Mouse (Mus musculus): ENCODE results near the gene Rita1. TPM values are rescaled to one million over a fixed set of nuclear protein-coding genes. Genes with fewer than 3 reads are reported as not detected.
A peak's percentile ranks its signal among the peaks of the same experiment; 100 is the strongest.

Rita1 gene
- polyA plus RNA-seq, 1 experiment from 2014 or later, result 8.3 TPM

DNA sequence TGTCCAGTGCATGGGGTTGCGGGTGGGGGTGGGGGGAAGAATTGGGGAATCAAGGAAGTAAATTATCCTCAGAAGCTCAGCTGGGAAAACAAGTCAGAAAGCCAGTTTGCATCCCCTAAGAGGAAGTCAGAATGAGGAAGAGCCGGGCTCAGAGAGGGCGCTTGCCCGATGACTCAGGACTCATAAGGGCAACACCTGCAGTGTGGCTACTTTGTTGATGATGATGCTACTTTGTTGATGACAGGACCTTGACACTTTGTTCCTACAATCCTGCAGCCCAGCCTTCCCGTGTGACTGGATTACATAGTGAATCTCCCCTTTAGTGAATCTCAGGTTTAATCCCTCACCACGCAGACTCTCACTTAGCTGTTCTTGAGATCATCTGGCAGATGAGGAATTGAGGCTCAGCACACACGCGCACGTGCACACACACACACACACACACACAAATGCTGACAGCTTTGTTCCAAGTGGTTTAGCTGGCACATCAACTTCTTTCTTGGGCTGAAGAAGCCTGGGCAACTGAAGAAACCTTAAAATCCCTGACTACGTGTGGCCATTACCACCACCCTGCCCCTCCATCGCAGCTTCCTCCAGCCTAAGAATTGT lies 42.0 kb downstream of the Rita1 start:
- Histone ChIP-seq H3K9me3 (replicated peaks; ENCODE audit: control insufficient read depth, low read length) (no peaks in the 10 kb centered on the region), H3K27me3 (ENCODE audit: control insufficient read depth, insufficient read depth, low read length) (no peaks in the 10 kb centered on the region; the same call in 1 of the 2 replicates), H3K4me3 (ENCODE audit: low read depth, low read length) (no peak overlapping the region), H3K27ac (replicated peaks; ENCODE audit: low read depth, low read length) (no peak overlapping the region; the same call in 1 of the 2 replicates), H3K4me2 (ENCODE audit: low read depth, low read length) (no peak overlapping the region), H3K36me3 (replicated peaks; ENCODE audit: control insufficient read depth, insufficient read depth, low read depth, low read length) (no peaks in the 10 kb centered on the region), H3K9ac (replicated peaks; ENCODE audit: low read length) (no peak overlapping the region), H3K4me1 (ENCODE audit: control insufficient read depth, insufficient read depth, low read length) (peaks cover 22% of the 10 kb centered on the region)
- no peak for DNase-seq (ENCODE audit: low spot score)
- WGBS, result 81% methylated on average over 11 of the region's 11 CpGs
- ATAC-seq (replicated peaks; ENCODE audit: insufficient number of reproducible peaks, low FRiP score, low TSS enrichment, low read depth), result no peak

DNA sequence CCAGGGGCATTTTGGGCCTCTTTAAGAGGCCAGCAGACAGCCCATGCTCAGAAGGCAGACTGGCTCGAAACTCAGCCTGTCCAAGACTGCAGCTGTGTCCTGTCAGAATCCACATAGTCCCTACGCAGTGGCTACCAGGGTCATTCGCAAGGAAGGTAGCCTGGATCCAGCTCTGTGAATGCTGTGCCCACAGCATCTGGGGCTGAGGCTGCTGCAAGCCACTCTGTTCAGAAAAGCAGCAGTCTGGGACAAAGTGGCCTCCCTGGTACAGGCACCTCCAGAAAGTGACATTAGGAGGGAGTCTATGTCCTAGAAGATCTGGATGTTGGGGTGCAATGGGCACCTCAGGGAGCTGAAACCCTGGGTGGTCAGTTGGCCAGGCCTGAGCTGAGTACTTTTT lies 42.6 kb downstream of the Rita1 start:
- Histone ChIP-seq H3K27ac (replicated peaks; ENCODE audit: low read depth, low read length) (no peak overlapping the region), H3K36me3 (replicated peaks; ENCODE audit: control insufficient read depth, insufficient read depth, low read depth, low read length) (no peaks in the 10 kb centered on the region), H3K27me3 (ENCODE audit: control insufficient read depth, insufficient read depth, low read length) (no peaks in the 10 kb centered on the region; the same call in 1 of the 2 replicates), H3K4me3 (ENCODE audit: low read depth, low read length) (no peak overlapping the region), H3K4me2 (ENCODE audit: low read depth, low read length) (no peak overlapping the region), H3K9ac (replicated peaks; ENCODE audit: low read length) (no peak overlapping the region), H3K4me1 (ENCODE audit: control insufficient read depth, insufficient read depth, low read length) (peaks cover 22% of the 10 kb centered on the region), H3K9me3 (replicated peaks; ENCODE audit: control insufficient read depth, low read length) (no peaks in the 10 kb centered on the region)
- ATAC-seq (replicated peaks; ENCODE audit: insufficient number of reproducible peaks, low FRiP score, low TSS enrichment, low read depth) (no peak), DNase-seq (ENCODE audit: low spot score) (no peak)
- WGBS, result 92% methylated on average over 3 of the region's 3 CpGs

GRCm38 (mm10) chr5:120568964-120569363 lies 43.4 kb downstream of the Rita1 start:
- H3K36me3 ChIP-seq (replicated peaks; ENCODE audit: control insufficient read depth, insufficient read depth, low read depth, low read length), result no peaks in the 10 kb centered on the region
- H3K27ac ChIP-seq (replicated peaks; ENCODE audit: low read depth, low read length), result no peak overlapping the region

DNA sequence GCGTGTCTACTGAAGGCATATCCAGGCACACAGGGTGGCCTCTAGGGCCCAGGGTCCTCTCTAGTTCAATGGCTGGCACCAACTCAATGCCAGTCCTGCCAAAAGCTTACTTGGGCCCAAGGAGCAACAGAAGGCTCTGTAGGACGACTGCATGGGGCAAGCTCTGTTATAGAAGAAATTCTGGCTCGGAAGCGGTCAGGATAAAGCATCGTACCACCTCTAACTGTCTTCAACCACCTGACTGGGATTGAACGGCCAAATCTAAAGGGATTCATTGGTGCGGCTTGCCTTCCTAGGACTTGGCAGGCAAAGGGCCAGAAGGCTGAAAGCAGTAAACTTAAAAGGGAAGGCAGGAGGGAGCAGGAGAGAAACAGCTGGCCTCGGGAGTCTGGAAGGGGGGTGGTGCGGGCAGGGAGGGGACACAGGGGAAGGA lies 44.0 kb downstream of the Rita1 start:
- ATAC-seq (replicated peaks; ENCODE audit: insufficient number of reproducible peaks, low FRiP score, low TSS enrichment, low read depth) (no peak), DNase-seq (ENCODE audit: low spot score) (no peak)
- WGBS, result 72% methylated on average over 9 of the region's 9 CpGs
- H3K4me3 ChIP-seq (ENCODE audit: low read depth, low read length), result no peak overlapping the region
- H3K9ac ChIP-seq (replicated peaks; ENCODE audit: low read length), result no peak overlapping the region
- H3K9me3 ChIP-seq (replicated peaks; ENCODE audit: control insufficient read depth, low read length), result no peaks in the 10 kb centered on the region
- peak overlapping the region; percentile 82 for H3K27ac ChIP-seq (replicated peaks; ENCODE audit: low read depth, low read length)
- H3K4me2 ChIP-seq (ENCODE audit: low read depth, low read length), result no peak overlapping the region
- H3K4me1 ChIP-seq (ENCODE audit: control insufficient read depth, insufficient read depth, low read length), result peaks cover 24% of the 10 kb centered on the region
- no peaks in the 10 kb centered on the region; the same call in 1 of the 2 replicates for H3K27me3 ChIP-seq (ENCODE audit: control insufficient read depth, insufficient read depth, low read length)
- H3K36me3 ChIP-seq (replicated peaks; ENCODE audit: control insufficient read depth, insufficient read depth, low read depth, low read length), result no peaks in the 10 kb centered on the region

More at GRCm38 (mm10) chr5:120568964-120569363, 43.4 kb downstream of the Rita1 start:
- DNase-seq (ENCODE audit: low spot score) (no peak), ATAC-seq (replicated peaks; ENCODE audit: insufficient number of reproducible peaks, low FRiP score, low TSS enrichment, low read depth) (no peak)
- no peak overlapping the region for H3K4me2 ChIP-seq (ENCODE audit: low read depth, low read length)
- no peak overlapping the region for H3K4me3 ChIP-seq (ENCODE audit: low read depth, low read length)
- H3K27me3 ChIP-seq (ENCODE audit: control insufficient read depth, insufficient read depth, low read length), result no peaks in the 10 kb centered on the region; the same call in 1 of the 2 replicates
- H3K9ac ChIP-seq (replicated peaks; ENCODE audit: low read length), result no peak overlapping the region
- 83% methylated on average over 4 of the region's 4 CpGs for WGBS
- H3K4me1 ChIP-seq (ENCODE audit: control insufficient read depth, insufficient read depth, low read length), result peaks cover 22% of the 10 kb centered on the region
- H3K9me3 ChIP-seq (replicated peaks; ENCODE audit: control insufficient read depth, low read length), result no peaks in the 10 kb centered on the region

DNA sequence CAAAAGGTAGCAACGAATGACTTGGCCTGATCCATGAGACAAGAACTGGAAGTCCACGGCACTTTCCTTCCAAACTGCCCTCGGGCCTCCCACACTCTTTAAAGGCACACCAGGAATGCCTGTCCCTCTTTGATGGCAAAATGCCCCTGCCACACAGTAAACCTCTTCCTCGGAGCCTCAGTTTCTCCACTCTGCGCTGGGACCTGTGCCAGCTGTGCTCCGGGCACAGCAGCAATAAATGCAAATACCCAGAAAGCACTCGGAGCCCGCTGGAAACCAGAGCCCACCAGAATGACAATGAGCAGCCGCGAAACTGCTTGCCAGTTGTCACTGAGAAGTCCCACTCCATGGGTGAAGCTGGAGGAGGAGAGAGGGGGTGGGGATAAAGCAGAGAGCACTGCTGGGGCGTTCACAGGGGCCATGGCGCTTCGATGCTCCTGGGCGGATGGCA lies 44.6 kb downstream of the Rita1 start:
- Histone ChIP-seq H3K9me3 (replicated peaks; ENCODE audit: control insufficient read depth, low read length) (no peaks in the 10 kb centered on the region), H3K4me2 (ENCODE audit: low read depth, low read length) (peak overlapping the region; percentile 7; the same call in 1 of the 2 replicates), H3K4me3 (ENCODE audit: low read depth, low read length) (no peak overlapping the region), H3K9ac (replicated peaks; ENCODE audit: low read length) (peak overlapping the region; percentile 37), H3K4me1 (ENCODE audit: control insufficient read depth, insufficient read depth, low read length) (peaks cover 30% of the 10 kb centered on the region), H3K36me3 (replicated peaks; ENCODE audit: control insufficient read depth, insufficient read depth, low read depth, low read length) (no peaks in the 10 kb centered on the region), H3K27ac (replicated peaks; ENCODE audit: low read depth, low read length) (peak overlapping the region; percentile 82), H3K27me3 (ENCODE audit: control insufficient read depth, insufficient read depth, low read length) (no peaks in the 10 kb centered on the region; the same call in 1 of the 2 replicates)
- ATAC-seq (replicated peaks; ENCODE audit: insufficient number of reproducible peaks, low FRiP score, low TSS enrichment, low read depth) (no peak), DNase-seq (ENCODE audit: low spot score) (no peak)
- 48% methylated on average over 14 of the region's 14 CpGs for WGBS

GRCm38 (mm10) chr5:120567253-120567701 lies 45.1 kb downstream of the Rita1 start:
- H3K27ac ChIP-seq (replicated peaks; ENCODE audit: low read depth, low read length), result peak overlapping the region; percentile 82
- no peak overlapping the region for H3K4me3 ChIP-seq (ENCODE audit: low read depth, low read length)
- DNase-seq (ENCODE audit: low spot score) (peak; percentile 80), ATAC-seq (replicated peaks; ENCODE audit: insufficient number of reproducible peaks, low FRiP score, low TSS enrichment, low read depth) (peak; percentile 46; the same call in 1 of the 2 replicates)
- no peaks in the 10 kb centered on the region for H3K36me3 ChIP-seq (replicated peaks; ENCODE audit: control insufficient read depth, insufficient read depth, low read depth, low read length)
- H3K9ac ChIP-seq (replicated peaks; ENCODE audit: low read length), result peak overlapping the region; percentile 37
- no peaks in the 10 kb centered on the region; the same call in 1 of the 2 replicates for H3K27me3 ChIP-seq (ENCODE audit: control insufficient read depth, insufficient read depth, low read length)
- peaks cover 30% of the 10 kb centered on the region for H3K4me1 ChIP-seq (ENCODE audit: control insufficient read depth, insufficient read depth, low read length)
- peak overlapping the region; percentile 21; the same call in 1 of the 2 replicates for H3K4me2 ChIP-seq (ENCODE audit: low read depth, low read length)
- 8% methylated on average over 21 of the region's 21 CpGs for WGBS
- H3K9me3 ChIP-seq (replicated peaks; ENCODE audit: control insufficient read depth, low read length), result no peaks in the 10 kb centered on the region

- DNase-seq (ENCODE audit: low spot score), result no peak
- ATAC-seq (replicated peaks; ENCODE audit: insufficient number of reproducible peaks, low FRiP score, low TSS enrichment, low read depth), result no peak
Observed at GRCm38 (mm10) chr5:120566681-120567252, 45.6 kb downstream of the Rita1 start.

DNA sequence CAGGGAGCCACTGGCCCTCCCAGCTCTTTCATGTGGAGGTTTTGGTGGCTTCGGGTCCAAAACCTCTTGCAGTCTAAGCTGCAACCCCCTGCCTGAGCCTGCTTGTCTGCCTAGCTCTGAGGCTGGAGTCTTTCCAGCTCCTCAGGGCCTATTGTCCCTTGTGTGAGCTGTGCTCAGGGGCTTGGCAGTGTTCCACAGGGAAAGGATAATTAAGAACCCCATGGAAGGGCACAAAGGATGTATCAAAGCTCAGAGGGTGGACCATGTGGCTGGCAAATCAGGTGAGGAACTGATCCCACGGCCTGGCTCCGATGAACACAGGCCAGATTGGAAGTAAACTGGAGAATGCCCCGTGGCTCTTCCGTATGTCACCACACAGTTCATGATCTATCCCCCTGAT lies 46.3 kb downstream of the Rita1 start:
- Histone ChIP-seq H3K9ac (replicated peaks; ENCODE audit: low read length) (peak overlapping the region; percentile 22; the same call in 1 of the 2 replicates), H3K27me3 (ENCODE audit: control insufficient read depth, insufficient read depth, low read length) (no peaks in the 10 kb centered on the region; the same call in 1 of the 2 replicates), H3K36me3 (replicated peaks; ENCODE audit: control insufficient read depth, insufficient read depth, low read depth, low read length) (no peaks in the 10 kb centered on the region), H3K27ac (replicated peaks; ENCODE audit: low read depth, low read length) (peak overlapping the region; percentile 75), H3K4me3 (ENCODE audit: low read depth, low read length) (no peak overlapping the region), H3K4me1 (ENCODE audit: control insufficient read depth, insufficient read depth, low read length) (peaks cover 31% of the 10 kb centered on the region), H3K9me3 (replicated peaks; ENCODE audit: control insufficient read depth, low read length) (no peaks in the 10 kb centered on the region), H3K4me2 (ENCODE audit: low read depth, low read length) (no peak overlapping the region)
- WGBS, result 58% methylated on average over 5 of the region's 5 CpGs
- DNase-seq (ENCODE audit: low spot score) (no peak), ATAC-seq (replicated peaks; ENCODE audit: insufficient number of reproducible peaks, low FRiP score, low TSS enrichment, low read depth) (no peak)

More at GRCm38 (mm10) chr5:120566681-120567252, 45.6 kb downstream of the Rita1 start:
- no peaks in the 10 kb centered on the region; the same call in 1 of the 2 replicates for H3K27me3 ChIP-seq (ENCODE audit: control insufficient read depth, insufficient read depth, low read length)
- peaks cover 30% of the 10 kb centered on the region for H3K4me1 ChIP-seq (ENCODE audit: control insufficient read depth, insufficient read depth, low read length)
- WGBS, result 45% methylated on average over 9 of the region's 9 CpGs
- peak overlapping the region; percentile 82 for H3K27ac ChIP-seq (replicated peaks; ENCODE audit: low read depth, low read length)
- H3K4me3 ChIP-seq (ENCODE audit: low read depth, low read length), result no peak overlapping the region
- H3K9ac ChIP-seq (replicated peaks; ENCODE audit: low read length), result no peak overlapping the region; the same call in 1 of the 2 replicates
- H3K36me3 ChIP-seq (replicated peaks; ENCODE audit: control insufficient read depth, insufficient read depth, low read depth, low read length), result no peaks in the 10 kb centered on the region
- H3K9me3 ChIP-seq (replicated peaks; ENCODE audit: control insufficient read depth, low read length), result no peaks in the 10 kb centered on the region
- H3K4me2 ChIP-seq (ENCODE audit: low read depth, low read length), result no peak overlapping the region
